Mouse (Mus musculus) retina, adult 2 months (tissue): ENCODE measurements around the gene Ass1.
"Not testable (repeated sequence)": the region's sequence is repeated elsewhere in the genome, so short reads cannot be mapped to it uniquely, and the experiment has no call there.

ENCODE experiments used
- DNase-seq: peaks from one replicate; pipeline ENCODE4 v3.0.0-alpha.2; 2012; ENCODE audit warnings: low read depth, low spot score

The Ass1 gene

DNA sequence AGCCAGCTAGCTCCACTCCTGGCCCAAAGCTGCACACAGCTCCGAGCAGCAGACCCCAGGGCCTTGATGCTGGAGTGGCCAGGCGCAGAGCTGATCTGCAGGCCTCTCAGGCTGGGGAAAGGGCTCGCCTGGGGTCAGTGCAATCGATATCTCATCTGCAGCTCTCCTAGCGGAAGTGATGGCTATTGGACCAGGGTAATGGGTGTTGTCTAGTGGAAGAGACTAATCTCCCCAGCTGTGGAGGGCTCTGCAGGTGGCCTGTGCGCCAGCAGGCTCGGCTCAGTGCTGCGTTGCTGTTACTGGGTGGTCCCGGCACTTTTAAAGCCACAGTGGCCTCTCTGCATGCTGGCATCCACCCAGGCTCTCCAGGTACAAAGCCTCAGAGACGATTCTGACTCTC is 55.8 kb downstream of the Ass1 start:
- DNase-seq: no peak

DNA sequence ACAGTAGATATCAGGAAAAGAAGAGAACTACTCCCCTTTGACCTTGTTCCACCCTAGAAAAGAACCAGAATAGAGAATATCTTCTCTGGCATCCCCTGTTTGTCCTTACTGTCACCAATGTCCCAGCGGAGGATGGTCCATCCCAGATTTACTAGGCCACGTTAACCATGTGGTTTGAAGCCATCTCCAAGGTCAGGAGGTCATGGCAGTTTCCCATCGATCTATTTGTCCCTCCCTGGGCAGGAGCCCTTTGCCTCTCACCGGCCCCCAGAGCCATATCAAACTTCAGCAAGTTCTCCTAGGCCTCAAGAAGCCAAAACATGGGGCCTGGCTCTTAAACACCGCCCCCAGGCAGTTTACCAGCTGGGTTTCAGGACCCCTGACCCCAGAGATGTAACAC is 60.2 kb downstream of the Ass1 start:
- DNase-seq: no peak

DNA sequence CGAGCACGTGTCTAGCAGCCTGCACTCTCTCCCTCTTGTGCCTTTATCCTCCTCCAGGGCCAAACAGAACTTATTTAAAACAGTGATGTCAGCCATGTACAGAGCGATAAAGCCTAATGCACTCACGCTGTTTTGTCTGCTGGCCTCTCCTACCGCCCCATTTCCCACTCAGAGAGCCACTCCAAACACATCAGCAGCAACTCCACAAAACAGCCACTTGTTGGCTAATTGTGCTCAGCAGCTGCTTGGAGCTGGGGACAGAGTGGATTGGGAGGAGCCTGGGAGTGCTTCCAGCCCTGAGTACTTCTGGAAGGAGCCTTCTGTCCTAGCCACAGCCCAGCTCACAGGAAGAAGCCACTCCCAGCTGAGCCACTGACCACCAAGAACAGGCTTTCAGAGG is 67.0 kb downstream of the Ass1 start:
- no peak for DNase-seq

DNA sequence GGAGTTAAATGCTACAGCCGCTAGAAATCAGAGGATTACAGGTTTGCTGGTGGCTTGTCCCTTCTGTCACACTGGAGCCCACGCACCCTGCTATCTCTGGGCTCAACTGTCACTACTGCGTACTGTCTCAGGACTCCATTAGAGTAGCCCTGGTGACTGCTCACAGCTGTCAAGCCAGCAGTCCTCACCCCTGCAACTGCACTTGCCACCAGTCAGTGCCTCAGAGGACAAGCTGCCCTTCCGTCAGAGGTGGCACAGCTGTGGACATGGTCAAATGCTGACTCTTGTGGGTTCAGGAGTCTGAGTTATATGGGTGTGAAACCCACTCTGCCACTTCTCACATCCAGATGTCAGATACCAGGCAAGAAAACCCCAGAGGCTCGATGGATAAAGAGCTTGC is 68.7 kb downstream of the Ass1 start:
- DNase-seq: no peak

DNA sequence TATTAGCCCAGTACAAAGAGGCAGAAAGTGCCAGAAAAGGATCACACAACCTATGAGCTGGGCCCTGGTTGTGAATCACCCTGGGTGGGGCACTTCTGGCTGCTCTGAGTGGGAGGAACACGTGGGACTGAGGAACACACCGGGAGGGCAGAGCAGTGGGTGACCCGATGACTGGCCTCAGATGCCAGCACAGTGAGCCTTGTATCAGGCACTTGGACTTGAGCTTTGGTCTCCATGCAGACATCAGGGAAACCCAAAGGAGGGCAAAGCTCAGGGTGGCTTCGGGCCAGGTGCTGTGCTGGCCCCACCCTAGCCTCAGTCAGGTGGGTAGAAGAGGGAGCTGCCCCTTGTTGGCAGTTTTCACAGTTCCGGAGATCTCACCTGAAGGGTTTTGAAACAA is 71.6 kb downstream of the Ass1 start:
- no peak for DNase-seq

DNA sequence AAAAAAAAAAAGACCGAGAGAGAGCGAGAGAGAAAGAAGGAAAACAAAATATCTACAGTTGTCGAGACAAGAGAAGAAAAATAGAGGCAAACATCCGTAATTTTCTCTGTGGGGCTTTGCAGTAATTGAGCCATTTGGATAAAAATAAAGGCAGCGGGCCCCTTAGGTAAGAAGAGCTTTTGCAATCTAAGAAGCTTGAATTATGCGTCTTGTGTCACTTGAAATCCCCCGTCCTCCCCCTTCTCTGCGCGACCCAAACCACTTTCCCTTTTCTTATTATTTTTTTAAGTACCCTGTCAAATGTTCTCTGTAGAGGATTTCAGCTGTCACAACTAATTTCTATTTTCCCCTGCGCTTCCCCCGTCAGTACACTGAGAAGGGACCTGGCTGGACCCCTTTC is 77.7 kb downstream of the Ass1 start:
- DNase-seq: no peak

DNA sequence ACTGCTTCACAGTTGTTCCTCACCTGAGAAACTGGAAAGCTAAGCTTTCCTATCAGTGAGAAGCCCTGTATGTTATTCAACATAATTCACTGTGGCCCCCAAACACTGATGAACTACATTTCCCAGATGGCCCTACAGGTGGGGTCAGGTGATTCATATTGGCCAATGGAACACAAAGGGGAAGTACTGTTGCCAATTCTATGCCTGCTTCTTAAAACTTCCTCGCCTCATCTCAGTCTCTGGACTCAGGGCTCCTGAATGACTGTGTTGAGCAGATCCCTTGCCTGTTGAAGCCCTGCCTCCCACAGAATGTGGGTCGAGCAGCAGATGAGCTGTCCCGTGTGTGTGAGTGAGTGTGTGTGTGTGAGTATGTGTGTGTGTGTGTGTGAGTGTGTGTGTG is 80.5 kb downstream of the Ass1 start:
- DNase-seq: no peak

DNA sequence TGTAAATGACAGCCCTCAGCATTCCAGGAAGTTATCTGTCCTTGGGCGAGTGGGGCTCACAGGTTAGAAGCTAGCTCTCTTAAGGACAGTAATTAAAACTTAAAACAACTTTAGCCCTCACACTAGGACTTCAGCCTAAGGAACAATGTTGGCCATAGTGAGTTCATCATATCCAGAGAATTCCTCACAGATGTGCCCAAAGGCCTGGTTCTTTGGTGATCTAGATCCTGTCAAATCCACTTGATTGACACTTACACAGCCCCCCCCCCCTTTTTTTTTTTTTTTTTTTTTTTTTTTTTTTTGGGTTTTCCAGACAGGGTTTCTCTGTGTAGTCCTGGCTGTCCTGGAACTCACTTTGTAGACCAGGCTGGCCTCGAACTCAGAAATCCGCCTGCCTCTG is 81.3 kb downstream of the Ass1 start:
- DNase-seq: not testable (repeated sequence)

DNA sequence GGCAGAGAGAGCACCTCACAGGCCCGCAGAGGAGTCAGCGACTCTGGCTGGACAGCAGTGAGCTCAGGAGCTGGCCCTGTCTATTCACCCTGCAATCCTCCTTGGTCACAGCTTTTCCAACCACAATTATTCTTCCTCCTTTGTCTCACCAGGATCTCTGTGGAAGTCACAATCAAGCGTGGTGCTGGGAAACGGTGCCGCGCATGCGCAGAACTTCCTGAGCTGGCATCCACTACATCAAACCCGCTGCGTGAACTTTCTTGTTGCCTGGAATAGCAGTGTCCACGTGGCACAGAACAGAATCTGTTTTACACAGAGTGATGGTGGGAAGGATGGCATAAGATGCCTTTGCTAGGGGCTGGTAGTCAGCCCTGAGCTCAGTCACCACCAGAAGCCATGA is 82.0 kb downstream of the Ass1 start:
- no peak for DNase-seq

DNA sequence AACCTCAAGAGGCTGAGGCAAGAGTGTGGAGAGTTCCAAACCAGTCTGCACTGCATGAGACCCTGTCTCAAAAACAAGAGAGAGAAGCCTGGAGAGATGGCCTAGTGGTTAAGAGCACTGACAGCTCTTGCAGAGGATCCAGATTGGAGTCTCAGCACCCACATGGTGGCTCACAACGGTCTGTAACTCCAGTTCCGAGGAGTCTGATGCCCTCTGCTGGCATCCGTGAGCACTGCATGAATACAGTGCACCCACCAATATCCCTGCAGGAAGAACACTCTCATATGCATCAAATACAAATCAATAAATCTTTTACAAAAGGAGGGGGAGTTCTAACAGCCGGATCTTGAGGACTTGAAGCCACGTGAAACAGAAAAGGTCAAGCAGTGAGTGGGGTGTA is 84.6 kb downstream of the Ass1 start:
- no peak for DNase-seq
